Mouse (Mus musculus): Measurements from ENCODE around the gene Tenm4. TPM values are rescaled to one million over a fixed set of nuclear protein-coding genes. Genes with fewer than 3 reads are reported as not detected.

Gene Tenm4
- polyA plus RNA-seq, 1 experiment from 2014 or later: 47.1 TPM

DNA sequence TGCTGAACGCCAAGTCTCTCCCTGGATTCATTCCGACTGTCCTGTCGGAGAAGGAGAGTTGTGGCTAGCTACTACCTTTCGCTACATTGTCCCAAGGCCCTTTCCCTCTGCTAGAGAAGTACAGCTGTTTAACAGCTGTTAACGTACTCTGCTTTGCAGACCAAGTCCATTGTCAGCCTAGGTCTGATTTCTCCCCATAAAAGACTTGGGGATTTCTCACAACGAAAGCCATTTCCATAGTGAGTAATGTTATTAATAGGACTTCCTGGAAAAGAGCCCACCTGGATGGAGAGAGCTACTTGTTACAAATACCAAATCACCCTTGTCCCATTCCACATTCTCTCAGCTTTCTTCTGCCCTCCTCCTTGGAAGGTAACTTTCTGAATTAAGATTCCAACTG, 417.5 kb downstream of the Tenm4 start:
- Histone ChIP-seq H3K4me1 (replicated peaks) (no peaks in the 10 kb centered on the region), H3K36me3 (no peaks in the 10 kb centered on the region), H3K9me3 (no peaks in the 10 kb centered on the region), H3K4me3 (replicated peaks) (no peak overlapping the region), H3K27ac (no peak overlapping the region), H3K4me2 (replicated peaks) (no peak overlapping the region), H3K9ac (replicated peaks) (no peak overlapping the region), H3K27me3 (no peaks in the 10 kb centered on the region)
- 96% methylated on average over 6 of the region's 6 CpGs for WGBS
- no peak for ATAC-seq

GRCm38 (mm10) chr7:96595535-96596295, 424.7 kb downstream of the Tenm4 start:
- no peak overlapping the region for H3K4me2 ChIP-seq (replicated peaks)
- no peaks in the 10 kb centered on the region for H3K27me3 ChIP-seq
- no peaks in the 10 kb centered on the region for H3K36me3 ChIP-seq
- 0 out of 2 replicates have a peak, but pooled peaks cover 6% of the 10 kb centered on the region for H3K4me1 ChIP-seq (replicated peaks)
- 79% methylated on average over 9 of the region's 9 CpGs for WGBS
- no peak overlapping the region for H3K9ac ChIP-seq (replicated peaks)
- no peaks in the 10 kb centered on the region for H3K9me3 ChIP-seq
- no peak for ATAC-seq
- H3K4me3 ChIP-seq (replicated peaks): no peak overlapping the region
- no peak overlapping the region for H3K27ac ChIP-seq

GRCm38 (mm10) chr7:96596402-96597195, 425.6 kb downstream of the Tenm4 start:
- Histone ChIP-seq H3K9me3 (no peaks in the 10 kb centered on the region), H3K27ac (no peak overlapping the region), H3K4me1 (replicated peaks) (0 out of 2 replicates have a peak, but pooled peaks cover 6% of the 10 kb centered on the region), H3K4me2 (replicated peaks) (no peak overlapping the region), H3K27me3 (no peaks in the 10 kb centered on the region), H3K9ac (replicated peaks) (no peak overlapping the region), H3K4me3 (replicated peaks) (no peak overlapping the region), H3K36me3 (no peaks in the 10 kb centered on the region)
- WGBS: 49% methylated on average over 9 of the region's 9 CpGs
- no peak; the same call in 1 of the 2 replicates for ATAC-seq

- 96% methylated on average over 4 of the region's 4 CpGs for WGBS
- H3K9me3 ChIP-seq: no peaks in the 10 kb centered on the region
- H3K27me3 ChIP-seq: no peaks in the 10 kb centered on the region
- 0 out of 2 replicates have a peak, but pooled peaks cover 6% of the 10 kb centered on the region for H3K4me1 ChIP-seq (replicated peaks)
- no peak overlapping the region for H3K4me3 ChIP-seq (replicated peaks)
- H3K36me3 ChIP-seq: no peaks in the 10 kb centered on the region
- H3K4me2 ChIP-seq (replicated peaks): no peak overlapping the region
- no peak for ATAC-seq
- H3K27ac ChIP-seq: no peak overlapping the region
- H3K9ac ChIP-seq (replicated peaks): no peak overlapping the region
These were observed 426.8 kb downstream of the Tenm4 start for GRCm38 (mm10) chr7:96597871-96598270.

GRCm38 (mm10) chr7:96599081-96599480, 428.0 kb downstream of the Tenm4 start:
- ATAC-seq: no peak
- H3K9me3 ChIP-seq: no peaks in the 10 kb centered on the region
- H3K27ac ChIP-seq: no peak overlapping the region
- no peaks in the 10 kb centered on the region for H3K27me3 ChIP-seq
- no peak overlapping the region for H3K4me3 ChIP-seq (replicated peaks)
- no peak overlapping the region for H3K9ac ChIP-seq (replicated peaks)
- no peak overlapping the region for H3K4me2 ChIP-seq (replicated peaks)
- H3K4me1 ChIP-seq (replicated peaks): 0 out of 2 replicates have a peak, but pooled peaks cover 7% of the 10 kb centered on the region
- H3K36me3 ChIP-seq: no peaks in the 10 kb centered on the region
- WGBS: 73% methylated on average over 3 of the region's 3 CpGs

- WGBS: 46% methylated on average over 5 of the region's 5 CpGs
- Histone ChIP-seq H3K27ac (no peak overlapping the region), H3K4me3 (replicated peaks) (no peak overlapping the region), H3K9me3 (no peaks in the 10 kb centered on the region), H3K9ac (replicated peaks) (no peak overlapping the region), H3K36me3 (no peaks in the 10 kb centered on the region), H3K4me1 (replicated peaks) (0 out of 2 replicates have a peak, but pooled peaks cover 11% of the 10 kb centered on the region), H3K4me2 (replicated peaks) (no peak overlapping the region), H3K27me3 (no peaks in the 10 kb centered on the region)
- no peak for ATAC-seq
These were observed 429.4 kb downstream of the Tenm4 start for GRCm38 (mm10) chr7:96600381-96600941.

GRCm38 (mm10) chr7:96604091-96604745, 433.2 kb downstream of the Tenm4 start:
- H3K4me1 ChIP-seq (replicated peaks): 0 out of 2 replicates have a peak, but pooled peaks cover 5% of the 10 kb centered on the region
- no peaks in the 10 kb centered on the region for H3K27me3 ChIP-seq
- H3K27ac ChIP-seq: no peak overlapping the region
- no peak for ATAC-seq
- H3K9me3 ChIP-seq: no peaks in the 10 kb centered on the region
- H3K4me2 ChIP-seq (replicated peaks): no peak overlapping the region
- no peaks in the 10 kb centered on the region for H3K36me3 ChIP-seq
- no peak overlapping the region for H3K9ac ChIP-seq (replicated peaks)
- WGBS: 68% methylated on average over 3 of the region's 3 CpGs
- H3K4me3 ChIP-seq (replicated peaks): no peak overlapping the region

GRCm38 (mm10) chr7:96605316-96605715, 434.3 kb downstream of the Tenm4 start:
- Histone ChIP-seq H3K9ac (replicated peaks) (no peak overlapping the region), H3K4me2 (replicated peaks) (no peak overlapping the region), H3K27me3 (no peaks in the 10 kb centered on the region), H3K27ac (no peak overlapping the region), H3K36me3 (no peaks in the 10 kb centered on the region), H3K4me3 (replicated peaks) (no peak overlapping the region), H3K9me3 (no peaks in the 10 kb centered on the region), H3K4me1 (replicated peaks) (0 out of 2 replicates have a peak, but pooled peaks cover 5% of the 10 kb centered on the region)
- ATAC-seq: no peak
- 77% methylated on average over 2 of the region's 2 CpGs for WGBS

- WGBS: 64% methylated on average over 10 of the region's 10 CpGs
- Histone ChIP-seq H3K27me3 (no peaks in the 10 kb centered on the region), H3K4me1 (replicated peaks) (no peaks in the 10 kb centered on the region), H3K4me3 (replicated peaks) (no peak overlapping the region), H3K27ac (no peak overlapping the region), H3K4me2 (replicated peaks) (no peak overlapping the region), H3K9me3 (no peaks in the 10 kb centered on the region), H3K36me3 (no peaks in the 10 kb centered on the region), H3K9ac (replicated peaks) (no peak overlapping the region)
- no peak for ATAC-seq
These were observed 439.0 kb downstream of the Tenm4 start for GRCm38 (mm10) chr7:96609854-96610586.

DNA sequence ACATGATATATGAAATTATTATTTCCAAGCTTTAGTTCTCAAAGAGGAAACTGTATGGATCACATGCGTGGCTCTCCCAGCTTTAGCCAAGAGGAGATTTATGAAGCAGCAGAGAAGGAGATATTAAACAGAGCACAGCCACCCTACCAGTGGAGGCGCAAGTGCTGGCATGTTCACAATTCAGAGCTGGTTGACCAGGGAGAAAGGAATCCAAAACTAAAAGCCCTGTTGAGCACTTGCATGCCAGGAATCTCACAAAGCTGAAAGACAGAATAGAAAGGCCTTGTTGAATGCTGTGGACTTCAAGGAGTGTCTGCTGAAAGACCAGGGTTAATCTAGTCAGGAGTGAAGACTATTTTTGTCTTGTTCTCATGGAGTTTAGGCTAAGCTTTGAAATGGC, 446.3 kb downstream of the Tenm4 start:
- H3K9ac ChIP-seq (replicated peaks): no peak overlapping the region

DNA sequence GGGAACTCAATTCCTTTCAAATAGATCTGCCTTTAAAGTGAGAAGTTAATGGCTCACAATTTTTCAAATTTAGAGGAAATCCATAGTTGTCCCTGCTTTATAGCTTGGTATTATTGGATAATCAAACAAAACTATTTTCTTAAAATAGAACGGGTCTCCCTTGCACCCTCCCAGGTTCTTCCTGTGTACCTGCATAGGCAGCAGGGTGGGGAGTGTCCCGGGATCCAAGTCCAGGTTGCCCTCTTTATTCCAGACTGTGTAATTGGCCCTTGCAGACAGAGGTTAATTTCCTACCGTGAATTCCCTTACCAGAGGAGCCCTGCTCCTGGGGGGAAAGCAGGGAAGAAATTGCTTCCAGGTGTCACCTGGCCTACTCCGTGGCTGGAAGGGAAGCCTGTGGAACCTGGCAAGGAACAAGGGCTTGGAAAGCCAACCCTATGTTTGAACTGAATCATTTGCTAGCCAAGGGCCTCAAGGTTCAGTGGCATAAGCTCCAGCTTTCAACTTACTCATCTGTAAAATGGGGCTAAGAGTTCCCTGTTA, 449.0 kb downstream of the Tenm4 start:
- ATAC-seq: no peak
- H3K9ac ChIP-seq (replicated peaks): no peak overlapping the region
- H3K4me3 ChIP-seq (replicated peaks): no peak overlapping the region
- H3K36me3 ChIP-seq: no peaks in the 10 kb centered on the region
- H3K9me3 ChIP-seq: no peaks in the 10 kb centered on the region
- H3K4me2 ChIP-seq (replicated peaks): no peak overlapping the region
- no peaks in the 10 kb centered on the region for H3K4me1 ChIP-seq (replicated peaks)
- no peaks in the 10 kb centered on the region for H3K27me3 ChIP-seq
- WGBS: 82% methylated on average over 4 of the region's 4 CpGs
- no peak overlapping the region for H3K27ac ChIP-seq

More for the DNA sequence above, 446.3 kb downstream of the Tenm4 start:
- no peak overlapping the region for H3K27ac ChIP-seq
- H3K4me2 ChIP-seq (replicated peaks): no peak overlapping the region
- no peaks in the 10 kb centered on the region for H3K4me1 ChIP-seq (replicated peaks)
- H3K36me3 ChIP-seq: no peaks in the 10 kb centered on the region
- H3K9me3 ChIP-seq: no peaks in the 10 kb centered on the region
- WGBS: 83% methylated on average over 2 of the region's 2 CpGs
- no peak overlapping the region for H3K4me3 ChIP-seq (replicated peaks)
- ATAC-seq: no peak
- no peaks in the 10 kb centered on the region for H3K27me3 ChIP-seq
